Mouse (Mus musculus) hematopoietic stem cell, adult 5-6 weeks (primary cell): ENCODE data around the gene Tifa. TPM values are rescaled to one million over a fixed set of nuclear protein-coding genes. Genes with fewer than 3 reads are reported as not detected.
A peak's percentile ranks its signal among the peaks of the same experiment; 100 is the strongest.
"Not testable (repeated sequence)": the region's sequence is repeated elsewhere in the genome, so short reads cannot be mapped to it uniquely, and the experiment has no call there.

Experiments
- ATAC-seq, 2 experiments: fragments of 125-278 bp in 1 of 2; replicated peaks in 1 of 2; 2 replicates each; pipeline ENCODE4 v1.8.0; 2016 to 2017; ENCODE audit warnings: inconsistent platforms in 2 of 2, mild to moderate bottlenecking in 2 of 2, moderate number of reproducible peaks in 2 of 2, low read depth in 1 of 2, moderate TSS enrichment in 1 of 2; ENCODE audit not compliant: low FRiP score in 2 of 2, poor library complexity in 2 of 2, severe bottlenecking in 2 of 2, insufficient read depth in 1 of 2, low TSS enrichment in 1 of 2
- total RNA-seq: library from RNA; stranded (forward); fragments of 172-1452, 232-1000 nt; gene quantifications from 2 replicates; pipeline ENCODE4 v1.2.3, GENCODE M21; 2017

The Tifa gene
- total RNA-seq, 1 experiment from 2014 or later, result 34.1 TPM

DNA sequence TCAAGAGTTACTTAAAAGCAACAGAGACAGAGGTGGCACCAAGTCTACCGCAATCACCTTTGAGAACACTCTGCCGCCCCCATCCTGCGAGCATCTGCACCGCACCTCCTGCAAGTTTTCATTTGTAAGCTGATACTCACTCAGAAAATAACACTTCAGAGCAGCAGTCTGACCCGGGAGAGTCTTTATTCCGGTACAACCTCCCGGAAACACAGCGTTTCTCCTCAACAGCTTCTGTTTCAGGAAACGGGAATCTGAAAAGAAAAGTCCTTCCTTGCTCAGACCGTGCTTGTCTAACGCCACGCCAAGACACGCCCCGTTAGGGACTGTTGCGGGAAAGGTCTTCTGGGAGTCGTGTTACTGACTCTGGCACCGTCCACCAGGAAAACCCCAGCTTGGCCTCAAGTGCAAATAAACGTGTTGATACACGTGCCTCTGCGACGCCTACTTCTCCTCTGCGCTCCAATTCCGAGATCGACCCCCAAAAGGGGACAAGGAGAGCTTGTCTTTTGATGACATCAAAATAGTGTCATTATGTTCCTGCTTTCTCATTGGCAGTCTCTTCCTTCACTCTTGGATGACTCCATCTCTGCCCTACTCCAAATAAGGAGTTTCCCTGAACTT lies 9.5 kb upstream of the Tifa start, which contains the start of gene Alpk1:
Gene Alpk1 (minus strand): TSS at position 507 of the 624 bp plus-strand sequence.
- peak; percentile 97 to 99 for ATAC-seq

DNA sequence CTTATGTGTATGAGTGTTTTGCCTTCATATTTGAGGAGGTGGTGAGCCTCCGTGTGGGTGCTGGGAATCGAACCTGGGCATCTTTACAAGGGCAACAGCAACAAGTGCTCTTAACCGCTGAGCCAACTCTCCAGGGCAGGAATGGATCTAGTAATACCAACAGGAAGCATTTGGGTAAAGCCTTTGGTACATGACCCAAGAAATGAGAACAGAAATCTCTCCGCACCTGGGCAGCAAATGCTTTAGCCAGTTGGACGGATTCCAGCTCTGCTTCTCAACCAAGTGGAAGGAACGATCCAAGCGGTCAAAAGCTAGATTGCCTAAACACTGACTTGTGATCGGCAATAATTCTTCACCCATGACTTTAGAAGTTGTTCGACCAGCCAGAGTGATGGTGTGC lies 8.7 kb upstream of the Tifa start:
- ATAC-seq, result no peak

DNA sequence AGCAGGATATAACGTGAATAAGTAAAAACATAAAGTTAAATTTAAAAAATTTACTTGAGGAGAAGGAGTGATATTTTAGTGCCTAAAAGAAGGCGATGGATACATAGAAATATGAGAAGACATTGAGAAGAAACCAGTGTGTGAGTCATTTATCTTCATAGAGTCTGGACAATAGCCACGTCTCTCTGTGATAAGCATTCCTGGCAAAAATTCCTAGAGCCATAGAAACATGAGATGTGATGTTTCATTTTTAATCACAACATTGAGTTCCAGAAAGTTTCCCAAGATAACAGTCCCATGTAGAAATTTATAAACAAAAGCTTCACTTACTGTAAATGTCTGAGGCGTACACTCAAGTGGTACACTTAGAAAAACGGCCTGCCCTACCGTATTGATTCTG lies 6.7 kb upstream of the Tifa start:
- no peak for ATAC-seq

DNA sequence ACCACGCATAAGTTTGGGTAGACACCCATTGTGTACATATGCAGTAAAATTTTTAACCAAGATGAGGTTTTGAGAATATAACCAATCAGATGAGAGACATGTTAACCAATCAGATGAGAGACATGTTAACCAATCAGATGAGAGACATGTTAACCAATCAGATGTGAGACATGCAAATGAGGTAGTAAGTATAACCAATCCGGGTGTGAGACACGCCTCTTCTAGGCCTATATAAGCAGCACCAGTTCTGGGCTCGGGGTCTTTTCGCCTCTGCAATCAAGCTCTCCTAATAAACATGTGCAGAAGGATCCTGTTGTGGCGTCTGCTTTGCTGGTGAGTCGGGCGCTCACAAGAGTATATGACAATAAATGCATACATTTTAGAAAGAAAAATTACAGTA lies 5.9 kb upstream of the Tifa start:
- ATAC-seq, result not testable (repeated sequence)

DNA sequence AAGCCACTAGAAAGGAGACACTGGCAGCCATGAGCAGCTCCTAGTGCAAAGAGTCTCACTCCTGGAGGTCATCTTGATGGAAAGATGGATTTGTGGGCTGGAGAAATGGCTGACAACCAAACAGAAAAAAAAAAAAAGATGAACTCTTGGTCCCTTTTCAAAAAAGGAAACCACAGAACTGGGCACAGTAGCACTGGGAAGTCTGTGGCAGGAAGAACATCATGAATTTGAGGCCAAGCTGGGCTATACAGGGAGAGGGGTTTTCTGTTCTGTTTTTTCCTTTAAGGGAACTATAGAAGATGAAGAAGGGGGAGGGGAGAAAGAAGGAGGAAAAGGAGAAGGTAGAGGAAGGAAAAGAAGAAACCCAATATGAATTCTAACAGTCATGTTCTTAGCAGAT lies 2.6 kb upstream of the Tifa start:
- peak; percentile 63 to 64 for ATAC-seq

DNA sequence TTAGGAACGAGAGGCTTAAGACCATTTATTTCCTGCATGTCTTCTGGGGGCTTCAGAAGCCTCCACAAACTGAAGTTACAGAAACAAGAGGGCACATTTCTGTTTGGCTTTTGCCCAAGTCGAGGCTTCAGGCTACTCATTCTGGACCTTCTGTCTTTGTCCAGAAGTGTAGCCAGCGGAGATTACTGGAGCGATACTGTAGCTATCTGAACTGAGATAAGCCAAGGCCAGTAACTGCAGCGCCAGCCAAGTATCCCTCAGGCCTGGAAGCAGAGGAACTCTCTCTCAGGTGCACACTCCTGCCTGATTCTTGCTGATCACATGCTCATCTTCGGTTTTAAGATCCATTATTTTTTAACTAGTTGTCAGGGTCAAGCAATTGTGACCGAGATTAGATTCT lies 1.6 kb upstream of the Tifa start:
- no peak for ATAC-seq

DNA sequence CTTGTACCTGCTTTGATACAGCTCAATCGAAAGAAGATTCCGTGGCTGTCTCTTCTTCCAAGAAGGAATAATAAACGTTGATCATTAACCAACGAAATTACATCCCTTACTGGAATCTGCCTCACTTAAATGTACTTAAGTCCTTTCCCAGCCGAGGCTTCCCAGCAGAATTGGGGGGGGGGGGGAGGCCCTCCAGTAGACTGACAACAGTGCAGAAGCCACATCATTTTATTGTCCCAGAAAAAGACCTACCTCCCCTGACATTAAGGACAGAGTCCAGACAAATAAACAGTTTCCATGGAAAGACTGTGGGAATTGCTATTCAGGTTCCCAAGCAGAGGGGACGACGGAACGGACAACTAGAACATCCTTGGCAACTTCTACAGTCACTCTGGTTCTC lies 686 bp upstream of the Tifa start:
- ATAC-seq, result no peak

DNA sequence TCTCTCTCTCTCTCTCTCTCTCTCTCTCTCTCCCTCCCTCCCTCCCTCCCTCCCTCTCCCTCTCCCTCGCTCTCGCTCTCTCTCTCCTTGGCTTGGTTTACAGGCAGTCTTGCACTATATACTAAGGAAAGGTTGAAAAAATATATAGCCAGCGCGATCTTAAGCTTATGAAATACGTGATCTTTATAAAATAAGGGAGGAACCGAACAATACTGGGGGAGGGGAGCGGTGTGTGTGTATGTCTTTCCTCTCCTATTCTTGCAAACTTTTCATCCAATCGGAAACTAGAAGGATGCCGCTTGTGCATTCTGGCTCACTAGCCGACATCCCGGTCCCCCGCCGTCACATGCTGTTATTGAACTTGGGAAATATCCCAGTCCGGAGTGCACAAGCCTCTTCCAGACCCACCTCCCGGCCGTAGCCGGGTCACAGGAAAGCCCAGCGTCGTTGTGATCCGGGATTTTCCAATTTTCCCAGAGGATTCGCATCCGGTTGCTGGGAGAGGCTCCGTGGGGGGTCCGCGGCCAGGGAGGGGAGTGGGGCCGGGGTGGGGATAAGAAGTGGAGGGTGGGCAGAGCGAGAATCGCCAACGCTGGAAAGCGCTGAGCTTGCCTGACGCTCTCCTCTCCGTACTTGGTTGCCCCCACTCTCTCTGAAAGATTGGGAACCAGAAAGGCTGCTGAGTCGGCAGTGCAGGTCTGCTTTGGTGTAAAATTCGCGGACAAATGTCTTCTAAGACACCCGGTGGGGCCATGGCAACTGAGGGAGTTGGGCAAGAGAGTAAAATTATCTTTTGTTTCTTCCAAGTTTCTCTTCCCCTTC lies 840 bp downstream of the Tifa start:
- ATAC-seq, result peak in 1 of 2 experiments; percentile 11; a peak in 1 of 4 replicates

DNA sequence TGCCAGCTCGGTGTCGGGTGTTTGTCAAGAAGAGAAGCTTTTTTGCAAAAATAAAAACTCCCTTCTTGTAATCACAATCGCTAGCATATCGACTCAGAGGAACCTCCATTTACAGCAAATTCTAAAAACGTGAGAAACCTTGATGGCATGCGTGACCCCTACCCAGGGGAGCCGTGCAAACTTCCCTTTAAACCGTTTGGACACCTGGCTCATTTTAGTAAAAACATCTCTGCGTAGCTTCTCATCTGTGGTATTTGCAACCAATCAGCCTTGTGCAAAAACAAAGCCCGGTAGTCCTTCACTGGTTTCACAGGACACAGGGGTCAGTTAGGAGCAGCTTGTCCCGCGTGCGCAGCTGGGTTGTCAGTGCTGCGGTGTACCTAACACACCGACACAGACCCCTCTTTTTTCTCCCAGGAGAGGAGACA lies 1.5 kb downstream of the Tifa start:
- no peak for ATAC-seq

DNA sequence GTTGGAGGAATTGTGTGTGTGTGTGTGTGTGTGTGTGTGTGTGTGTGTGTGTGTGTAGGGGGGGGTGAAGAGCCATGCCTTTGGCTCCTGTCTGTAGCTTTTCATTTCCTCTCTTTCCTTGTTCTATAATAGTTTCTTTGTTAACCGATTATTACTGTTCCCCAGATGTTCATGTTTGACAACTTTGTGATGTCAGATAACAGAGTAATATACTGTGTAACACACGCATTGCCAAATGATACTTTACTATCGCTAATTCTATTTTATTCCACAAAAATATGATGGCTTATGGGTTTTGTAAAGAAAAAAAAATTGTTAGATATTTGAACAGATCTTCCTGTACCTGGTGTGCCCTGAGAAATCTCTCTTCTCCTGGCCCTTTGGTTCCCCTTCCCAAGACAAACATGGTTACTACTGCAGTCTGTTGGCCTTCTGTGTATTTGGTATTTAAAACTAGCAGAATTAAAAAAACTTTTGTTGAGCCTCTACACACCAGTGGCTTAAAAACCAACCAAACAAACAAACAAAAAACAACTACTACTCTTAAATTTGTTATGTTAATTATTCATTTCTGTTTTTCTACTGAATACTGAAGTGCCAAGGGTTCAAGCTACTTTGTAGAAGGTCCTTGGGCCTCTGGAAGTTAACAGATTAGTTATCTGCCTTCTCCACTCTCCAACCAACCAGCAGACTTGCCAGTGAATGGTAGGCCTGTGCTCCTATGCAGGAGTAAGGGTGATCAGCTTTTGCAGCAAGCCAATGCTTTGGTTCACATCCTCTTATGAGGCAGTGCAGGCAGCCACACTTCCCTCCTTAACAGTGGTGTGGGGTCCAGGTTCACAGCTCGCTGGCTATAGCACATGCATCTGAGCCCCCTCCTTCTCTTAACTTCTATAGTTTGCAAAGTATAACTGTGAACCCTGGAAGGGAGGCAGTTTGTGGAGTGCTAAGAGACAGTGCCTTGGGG lies 2.3 kb downstream of the Tifa start:
- ATAC-seq, result peak in 1 of 2 experiments; percentile 6; a peak in 1 of 4 replicates

DNA sequence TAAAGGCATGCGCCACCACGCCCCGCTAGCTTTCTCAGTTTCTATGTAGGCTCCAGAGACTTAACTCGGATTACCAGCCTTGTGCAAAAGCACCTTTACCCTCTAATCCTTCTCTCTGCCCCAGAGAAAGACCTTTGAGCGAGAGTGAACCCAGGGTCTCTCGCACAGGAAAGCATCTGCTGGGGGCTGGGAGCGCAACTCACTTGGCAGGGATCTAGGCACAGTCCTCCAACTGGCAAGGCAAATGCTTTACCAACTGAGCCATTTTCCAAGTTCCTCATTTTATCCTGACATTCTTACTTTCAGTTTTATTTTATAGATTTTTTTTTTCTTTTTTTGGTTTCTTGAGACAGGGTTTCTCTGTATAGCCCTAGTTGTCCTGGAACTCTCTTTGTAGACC lies 3.4 kb downstream of the Tifa start:
- peak; percentile 24 to 36; a peak in 2 of 4 replicates for ATAC-seq

DNA sequence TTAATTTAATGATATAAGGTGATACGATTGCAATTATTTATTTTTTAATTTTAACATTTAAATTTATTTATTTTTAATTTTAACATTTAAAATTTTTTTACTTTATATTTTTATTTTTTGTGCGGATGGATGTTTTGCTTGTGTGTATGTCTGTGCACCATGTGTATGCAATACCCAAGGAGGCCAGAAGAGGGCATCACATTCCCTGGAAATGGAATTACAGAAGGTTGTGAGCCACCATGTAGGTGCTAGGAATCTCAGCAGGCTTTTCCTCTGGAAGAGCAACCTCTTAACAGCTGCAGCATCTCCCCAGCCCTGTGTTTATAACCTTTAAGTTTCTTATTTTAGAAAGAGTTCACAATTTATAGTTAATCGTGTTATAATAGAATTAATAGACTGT lies 6.2 kb downstream of the Tifa start:
- no peak for ATAC-seq

DNA sequence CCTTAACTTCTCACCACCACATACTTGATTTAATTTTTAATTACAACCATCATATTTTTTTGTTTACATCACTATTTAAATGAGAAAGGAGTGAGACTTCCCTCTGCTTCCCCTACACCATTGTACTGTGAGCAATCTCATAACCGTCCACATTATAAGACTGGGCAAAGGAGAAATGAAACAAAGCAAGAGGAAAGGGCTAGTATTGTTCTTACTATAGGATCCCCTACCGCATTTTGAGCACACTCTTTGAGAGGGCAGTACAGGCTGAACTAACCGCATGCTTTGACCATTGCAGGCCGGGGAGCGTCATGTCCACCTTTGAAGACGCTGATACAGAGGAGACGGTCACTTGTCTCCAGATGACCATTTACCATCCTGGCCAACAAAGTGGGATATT lies 6.7 kb downstream of the Tifa start:
- no peak for ATAC-seq

DNA sequence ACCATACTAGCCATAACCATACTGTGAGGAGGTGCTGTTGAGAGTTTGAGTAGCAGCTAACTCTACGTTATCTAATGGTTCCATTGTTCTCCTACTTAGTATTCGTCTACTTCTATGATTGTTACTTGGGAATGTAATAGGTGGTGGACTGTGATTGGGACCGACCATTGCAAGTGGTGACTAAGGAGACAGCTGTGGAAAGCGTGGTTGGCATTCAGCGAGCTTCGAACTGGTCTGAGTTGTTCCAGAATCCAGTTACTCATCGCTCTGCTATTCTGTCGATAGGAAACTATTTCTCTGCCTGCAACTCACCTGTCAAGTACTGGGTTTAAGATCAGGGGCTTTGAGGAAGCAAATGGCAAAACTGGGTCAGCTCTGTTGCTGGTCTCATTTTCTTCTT lies 11.6 kb downstream of the Tifa start:
- ATAC-seq, result no peak

DNA sequence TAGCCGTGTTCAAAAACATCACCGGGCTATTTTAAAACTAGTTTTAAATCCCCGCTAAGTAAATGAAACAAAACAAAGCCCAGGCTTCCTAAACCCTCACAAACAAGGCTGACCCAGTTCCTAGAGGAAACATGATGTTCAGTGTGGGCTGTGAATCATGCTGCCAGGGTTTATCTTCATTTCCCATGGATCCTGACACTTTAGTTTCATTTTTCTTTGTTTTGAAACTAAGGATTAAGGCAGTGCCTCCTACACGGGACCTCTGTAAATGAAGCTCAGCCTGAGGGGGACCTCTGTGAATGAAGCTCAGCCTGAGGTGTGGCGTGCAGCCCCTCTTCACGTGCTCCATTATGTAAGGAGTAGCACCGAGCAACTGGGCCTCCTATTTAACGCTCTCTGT lies 13.2 kb downstream of the Tifa start:
- no peak; a peak in 1 of 4 replicates for ATAC-seq

DNA sequence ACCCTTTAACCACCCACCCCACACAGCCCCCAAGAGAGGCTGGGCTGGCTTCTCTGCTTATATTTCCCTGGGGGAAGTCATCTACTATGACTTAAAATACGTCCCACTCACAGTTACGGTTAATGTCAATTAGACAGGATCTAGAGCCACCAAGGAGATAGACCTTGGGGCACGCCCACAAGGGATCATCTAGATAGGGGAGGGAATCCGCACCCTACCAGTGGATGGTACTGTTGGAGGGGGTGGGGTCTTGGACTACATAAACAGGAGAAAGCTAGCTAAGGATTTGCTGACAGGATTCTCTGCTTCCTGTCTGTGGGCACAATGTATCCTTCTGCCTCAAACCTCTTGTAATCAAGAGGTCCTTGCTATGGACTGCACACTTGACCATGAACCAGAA lies 14.8 kb downstream of the Tifa start:
- ATAC-seq, result no peak

DNA sequence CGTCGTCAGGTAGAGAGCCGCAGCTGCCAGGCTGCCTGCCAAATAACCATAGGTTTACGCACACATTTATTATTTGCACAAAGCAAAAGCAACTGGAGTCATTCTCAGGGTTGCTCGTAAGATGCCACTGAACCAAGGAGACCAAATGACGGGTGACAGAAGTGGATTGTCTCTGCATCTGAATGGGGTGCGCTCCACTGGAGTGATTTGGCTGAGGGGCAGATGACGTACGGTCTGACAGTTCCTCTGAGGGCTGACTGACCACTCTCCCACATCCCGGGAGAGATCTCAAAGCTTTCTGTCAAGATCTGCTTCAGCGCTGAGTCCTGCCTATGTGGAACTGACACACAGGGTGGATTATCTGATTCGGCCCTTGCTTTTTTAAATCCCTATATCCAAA lies 15.5 kb downstream of the Tifa start:
- ATAC-seq, result no peak

DNA sequence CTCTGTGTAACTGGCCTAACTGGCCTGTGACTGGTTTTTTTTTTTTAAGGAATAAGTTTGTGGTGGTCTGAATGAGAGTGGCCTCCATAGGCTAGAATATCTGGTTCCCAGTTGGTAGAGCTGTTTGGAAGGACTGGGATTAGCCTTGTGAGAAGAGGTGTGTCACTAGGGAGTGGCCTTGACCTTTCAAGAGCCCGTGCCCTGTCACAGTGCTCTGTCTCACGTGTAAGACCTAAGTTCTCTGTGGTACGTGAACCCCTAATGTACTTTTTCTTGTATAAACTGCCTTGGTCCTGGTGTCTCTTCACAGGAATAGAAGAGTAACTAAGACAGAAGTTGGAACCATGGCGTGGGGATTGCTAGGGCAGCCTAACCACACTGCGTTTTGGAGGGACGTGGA lies 16.4 kb downstream of the Tifa start:
- no peak for ATAC-seq
